24 mouse cellular contexts compared by ENCODE assay signal in the genomic region with DNA sequence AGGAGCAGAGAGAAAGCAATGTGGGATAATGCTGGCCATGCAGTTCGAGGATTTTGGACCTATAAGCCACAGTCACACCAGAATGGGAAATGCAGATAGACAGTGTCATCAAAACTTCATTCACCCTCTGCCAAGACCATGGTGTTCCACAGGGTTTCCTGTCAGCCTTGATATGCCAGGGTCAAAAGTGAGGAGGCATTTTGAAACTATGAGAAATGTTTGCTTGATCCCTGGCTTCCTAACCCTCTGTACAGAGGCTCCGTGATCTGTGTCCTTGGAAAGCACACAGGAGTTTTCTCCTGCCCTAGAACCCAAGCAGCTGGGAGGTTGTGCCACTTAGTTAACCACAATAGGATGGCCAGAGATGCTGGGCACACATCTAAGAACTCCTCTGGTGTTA. TPM values are rescaled to one million over a fixed set of nuclear protein-coding genes. Genes with fewer than 3 reads are reported as not detected.
A peak's percentile ranks its signal among the peaks of the same experiment; 100 is the strongest.
DNase-seq lines count a peak whose midpoint lies in the region; ATAC-seq lines count a peak whose summit lies in the region.
"Had no signal": no experiment of that assay in that cellular context is flagged by ENCODE, and none has a peak within 500 bp of the region (broad histone marks: within the 10 kb centered on the region; RNA-seq: fewer than 3 reads in every experiment).

No protein-coding gene starts in this region.

- no peaks in the 10 kb centered on the region for H3K27me3 ChIP-seq in midbrain, embryonic 15.5 days (replicated peaks)
- H3K27me3 ChIP-seq in midbrain, embryonic 16.5 days (ENCODE audit: control insufficient read depth, insufficient read depth, low read depth, low read length) = no peaks in the 10 kb centered on the region
- H3K27me3 ChIP-seq: CH12.LX; embryonic facial prominence, embryonic 15.5 days; heart, embryonic 12.5 days; hindbrain, embryonic 12.5 days; Patski had no signal

- no peak overlapping the region for H3K4me2 ChIP-seq in midbrain, embryonic 15.5 days
- no peak overlapping the region for H3K4me2 ChIP-seq in midbrain, embryonic 16.5 days (ENCODE audit: low read length)
- H3K4me2 ChIP-seq: embryonic facial prominence, embryonic 15.5 days; heart, embryonic 12.5 days; hindbrain, embryonic 12.5 days had no signal

- peak overlapping the region; percentile 32; the same call in 1 of the 2 replicates for H3K27ac ChIP-seq in midbrain, embryonic 15.5 days
- no peak overlapping the region for H3K27ac ChIP-seq in midbrain, embryonic 16.5 days (ENCODE audit: low read length)
- H3K27ac ChIP-seq: embryonic facial prominence, embryonic 15.5 days; forebrain, embryonic 10.5 days; gastrocnemius, adult 2 months; hindbrain, embryonic 12.5 days had no signal

- no peaks in the 10 kb centered on the region for H3K36me3 ChIP-seq in midbrain, embryonic 15.5 days (replicated peaks)
- no peaks in the 10 kb centered on the region for H3K36me3 ChIP-seq in midbrain, embryonic 16.5 days (ENCODE audit: control insufficient read depth, insufficient read depth, low read length)
- H3K36me3 ChIP-seq: embryonic facial prominence, embryonic 15.5 days; forebrain, embryonic 10.5 days; heart, embryonic 12.5 days; hindbrain, embryonic 12.5 days had no signal

- H3K4me3 ChIP-seq in midbrain, embryonic 15.5 days = no peak overlapping the region
- no peak overlapping the region for H3K4me3 ChIP-seq in midbrain, embryonic 16.5 days (ENCODE audit: low read depth, low read length)
- H3K4me3 ChIP-seq: embryonic facial prominence, embryonic 15.5 days; erythroblast, embryonic 14.5 days; forebrain, embryonic 10.5 days; gastrocnemius, adult 2 months; heart, embryonic 12.5 days; hindbrain, embryonic 12.5 days had no signal

- ATAC-seq in midbrain, embryonic 15.5 days (replicated peaks) = no peak
- no peak for ATAC-seq in midbrain, embryonic 16.5 days
- ATAC-seq: activated CD4-positive, CD25-positive, alpha-beta regulatory T cell, adult 4 months; forebrain, embryonic 14.5 days; hindbrain, embryonic 16.5 days; inflammation-experienced regulatory T-cells, adult 6 months; Patski had no signal

- H3K9me3 ChIP-seq in midbrain, embryonic 15.5 days = no peaks in the 10 kb centered on the region
- H3K9me3 ChIP-seq in midbrain, embryonic 16.5 days (replicated peaks; ENCODE audit: control insufficient read depth, low read length, poor library complexity, severe bottlenecking) = no peaks in the 10 kb centered on the region
- H3K9me3 ChIP-seq: embryonic facial prominence, embryonic 15.5 days; forebrain, embryonic 10.5 days; heart, embryonic 12.5 days; hindbrain, embryonic 12.5 days had no signal

- H3K9ac ChIP-seq in midbrain, embryonic 15.5 days = no peak overlapping the region
- no peak overlapping the region for H3K9ac ChIP-seq in midbrain, embryonic 16.5 days (ENCODE audit: low read depth, low read length)
- H3K9ac ChIP-seq: embryonic facial prominence, embryonic 15.5 days; heart, embryonic 12.5 days; hindbrain, embryonic 12.5 days had no signal

- peaks cover 16% of the 10 kb centered on the region for H3K4me1 ChIP-seq in midbrain, embryonic 15.5 days
- H3K4me1 ChIP-seq in midbrain, embryonic 16.5 days (ENCODE audit: control insufficient read depth, insufficient read depth, low read length) = peaks cover 8% of the 10 kb centered on the region; the same call in 1 of the 2 replicates
- H3K4me1 ChIP-seq: embryonic facial prominence, embryonic 15.5 days had no signal

- DNase-seq in adrenal gland, adult 8-10 months = peak; percentile 59
- DNase-seq in adrenal gland, adult 18-20 months (ENCODE audit: low spot score in 2 of 2) = no peak
- peak; percentile 40 for DNase-seq in lung, postnatal 36 days
- DNase-seq in lung, adult 18-20 months = no peak
- DNase-seq in embryo, embryonic 10.5 days (ENCODE audit: low spot score) = no peak
- DNase-seq: cerebellum, adult 2 months; cerebellum, postnatal 10 days; embryo, embryonic 11 days; gastrocnemius, adult 2 months; gastrocnemius, postnatal 25 days had no signal

- WGBS in midbrain, embryonic 15.5 days = 89% methylated on average over 2 of the region's 2 CpGs
- 91% methylated on average over 2 of the region's 2 CpGs for WGBS in midbrain, embryonic 16.5 days

RNA-seq across cellular contexts. Expression of gene Afdn, which starts 39.0 kb away (rescaled TPM):
- 100 to 1,000 TPM in 1 of 4 experiments, 10 to 100 TPM in 3; 67.5 to 117 (median 80.3) TPM for total RNA-seq in adrenal gland, adult 8-10 months (2022)
- 10 to 100 TPM; 62.4 to 68.4 TPM for total RNA-seq in adrenal gland, adult 18-20 months (2021)
- polyA plus RNA-seq in midbrain, embryonic 15.5 days (2015; fragmentation: Nextera tagmentation; extraction: Ambion mirVana) = 146 and 164 TPM in 2 replicates
- polyA plus RNA-seq in midbrain, embryonic 16.5 days (2015; fragmentation: Nextera tagmentation; extraction: Ambion mirVana) = 118 and 145 TPM in 2 replicates
- polyA plus RNA-seq: erythroblast, embryonic 14.5 days had no signal

RNA-seq across cellular contexts. Expression of gene Tcte2, which starts 40.3 kb away (rescaled TPM):
- total RNA-seq in adrenal gland, adult 8-10 months (2022) = 10 to 100 TPM in 2 of 4 experiments, 1 to 10 TPM in 2; 4.6 to 10.7 (median 7.6) TPM
- total RNA-seq in adrenal gland, adult 18-20 months (2021) = 1 to 10 TPM; 4.5 to 6.0 TPM
- 18.4 and 22.8 TPM in 2 replicates for polyA plus RNA-seq in midbrain, embryonic 15.5 days (2015; fragmentation: Nextera tagmentation; extraction: Ambion mirVana)
- 15.5 and 16.7 TPM in 2 replicates for polyA plus RNA-seq in midbrain, embryonic 16.5 days (2015; fragmentation: Nextera tagmentation; extraction: Ambion mirVana)
- total RNA-seq: granulocyte monocyte progenitor cell, adult 5-6 weeks had no signal
- polyA plus RNA-seq: activated CD4-positive, CD25-positive, alpha-beta regulatory T cell, adult 4 months; erythroblast, embryonic 14.5 days; inflammation-experienced regulatory T-cells, adult 6 months had no signal

Comparison
In these comparisons a context has a peak if more than half of its experiments do, and no peak if none do; other contexts are left out.
1. DNase-seq: peak in adrenal gland, adult 8-10 months (single experiment) and lung, postnatal 36 days (single experiment); none in adrenal gland, adult 18-20 months (0 of 2), lung, adult 18-20 months (0 of 2) and embryo, embryonic 10.5 days (single experiment).